ENCODE assay signal across 19 mouse cellular contexts in genomic region chr17:44071680-44072079, GRCm38 (mm10).
"Had no signal": no experiment of that assay in that cellular context is flagged by ENCODE, and none has a peak within 500 bp of the region (broad histone marks: within the 10 kb centered on the region; RNA-seq: fewer than 3 reads in every experiment).

No protein-coding gene starts in this region.

- H3K4me1 ChIP-seq: lung, embryonic 15.5 days; midbrain, embryonic 13.5 days; midbrain, embryonic 15.5 days; neural tube, embryonic 12.5 days had no signal

- ATAC-seq: lung, postnatal 0 days; midbrain, embryonic 13.5 days; midbrain, embryonic 15.5 days had no signal

- H3K9me3 ChIP-seq: lung, embryonic 15.5 days; midbrain, embryonic 13.5 days; midbrain, embryonic 15.5 days; neural tube, embryonic 12.5 days had no signal

- H3K4me3 ChIP-seq: lung, embryonic 15.5 days; megakaryocyte, embryonic 14.5 days; midbrain, embryonic 13.5 days; midbrain, embryonic 15.5 days; neural tube, embryonic 12.5 days had no signal

- H3K9ac ChIP-seq: lung, embryonic 15.5 days; midbrain, embryonic 13.5 days; midbrain, embryonic 15.5 days; neural tube, embryonic 12.5 days had no signal

- H3K27ac ChIP-seq: lung, embryonic 15.5 days; macrophage; midbrain, embryonic 13.5 days; midbrain, embryonic 15.5 days; neural tube, embryonic 12.5 days had no signal

- H3K27me3 ChIP-seq: lung, embryonic 15.5 days; midbrain, embryonic 13.5 days; midbrain, embryonic 15.5 days; neural tube, embryonic 12.5 days had no signal

- H3K36me3 ChIP-seq: lung, embryonic 15.5 days; midbrain, embryonic 13.5 days; midbrain, embryonic 15.5 days; neural tube, embryonic 12.5 days had no signal

- H3K4me2 ChIP-seq: lung, embryonic 15.5 days; midbrain, embryonic 11.5 days; midbrain, embryonic 13.5 days; midbrain, embryonic 15.5 days; neural tube, embryonic 12.5 days had no signal

- DNase-seq: lung, adult 2 months; lung, postnatal 14 days; lung, postnatal 36 days; retina, postnatal 1 day; right cerebral cortex, adult 18-20 months; right cerebral cortex, postnatal 25 days; right cerebral cortex, postnatal 4 days; spleen, adult 18-20 months; thymus, adult 18-20 months; thymus, postnatal 14 days; thymus, postnatal 36 days had no signal
